Mouse (Mus musculus): ENCODE results near the gene Cox8c. TPM values are rescaled to one million over a fixed set of nuclear protein-coding genes. Genes with fewer than 3 reads are reported as not detected.

The Cox8c gene
- polyA plus RNA-seq (2016; fragmentation: Nextera tagmentation; extraction: Ambion mirVana): not detected in 2 replicates

DNA sequence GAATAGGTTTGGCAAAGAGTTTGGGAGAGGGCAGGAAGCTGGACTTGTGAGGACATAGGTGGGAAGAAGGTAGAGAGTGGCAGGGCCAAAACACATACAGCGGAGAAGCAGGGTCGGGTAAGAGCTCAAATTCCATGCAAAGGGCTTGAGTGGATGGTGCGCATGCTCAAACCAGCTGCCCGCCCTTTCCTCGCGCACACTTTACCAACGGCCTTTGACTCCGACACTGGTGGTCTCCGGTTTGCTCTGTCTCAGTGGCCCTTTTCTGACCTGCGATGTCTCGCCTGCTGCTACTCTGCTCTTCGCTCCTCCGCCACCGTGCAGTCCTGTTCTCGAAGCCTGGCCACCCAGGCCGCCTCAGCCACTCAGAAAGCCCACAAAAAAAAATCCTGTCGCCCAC, at the start of gene Cox8c:
Gene Cox8c, plus strand, starts transcription at position 226 of the 400 bp plus-strand sequence.
- DNase-seq (ENCODE audit: extremely low spot score, low spot score): no peak
- 94% methylated on average over 17 of the region's 17 CpGs for WGBS
- H3K36me3 ChIP-seq (replicated peaks): no peaks in the 10 kb centered on the region

DNA sequence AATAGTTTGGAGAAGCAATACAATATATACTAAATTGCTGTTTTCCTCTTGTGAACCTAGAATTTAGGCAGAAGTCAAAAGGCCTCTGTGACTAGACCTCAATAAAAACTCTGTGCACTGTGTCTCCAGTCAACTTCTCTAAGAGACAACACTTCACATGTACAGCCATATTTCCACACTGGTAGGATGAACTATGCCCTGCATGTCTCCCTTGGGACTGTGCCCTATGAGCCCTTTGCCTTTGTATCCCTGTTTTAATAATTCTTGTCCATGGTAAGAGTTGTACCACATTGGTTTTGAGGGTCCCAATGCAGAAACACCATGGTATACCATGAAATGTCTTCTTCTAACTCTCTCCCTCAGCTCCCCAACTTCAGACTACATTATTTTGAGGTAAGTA, 38.3 kb upstream of the Cox8c start:
- no peak for DNase-seq (ENCODE audit: extremely low spot score, low spot score)

More for the DNA sequence above, at the start of gene Cox8c:
- H3K4me3 ChIP-seq: no peak within 1 kb of the TSS
- H3K9me3 ChIP-seq: no peaks in the 10 kb centered on the region; the same call in 1 of the 2 replicates
- no peaks in the 10 kb centered on the region for H3K4me1 ChIP-seq
- H3K27ac ChIP-seq: no peak within 1 kb of the TSS
- H3K27me3 ChIP-seq (ENCODE audit: poor library complexity, severe bottlenecking): no peaks in the 10 kb centered on the region

GRCm38 (mm10) chr12:102869802-102870201, 29.3 kb upstream of the Cox8c start:
- H3K27me3 ChIP-seq (ENCODE audit: poor library complexity, severe bottlenecking): no peaks in the 10 kb centered on the region
- WGBS: 94% methylated on average over 2 of the region's 2 CpGs
- no peak overlapping the region for H3K27ac ChIP-seq
- peaks cover 10% of the 10 kb centered on the region for H3K36me3 ChIP-seq (replicated peaks)
- H3K4me1 ChIP-seq: no peaks in the 10 kb centered on the region
- H3K4me3 ChIP-seq: no peak overlapping the region
- no peaks in the 10 kb centered on the region for H3K9me3 ChIP-seq
- no peak for DNase-seq (ENCODE audit: extremely low spot score, low spot score)

More for the DNA sequence above, 38.3 kb upstream of the Cox8c start:
- Histone ChIP-seq H3K27me3 (ENCODE audit: poor library complexity, severe bottlenecking) (no peaks in the 10 kb centered on the region), H3K9me3 (no peaks in the 10 kb centered on the region), H3K27ac (no peak overlapping the region), H3K36me3 (replicated peaks) (0 out of 2 replicates have a peak, but pooled peaks cover under 1% of the 10 kb centered on the region), H3K4me1 (no peaks in the 10 kb centered on the region), H3K4me3 (no peak overlapping the region)

GRCm38 (mm10) chr12:102870527-102870926, 28.6 kb upstream of the Cox8c start:
- 0 out of 2 replicates have a peak, but pooled peaks cover 2% of the 10 kb centered on the region for H3K4me1 ChIP-seq
- whole genome bisulfite sequencing: 93% methylated on average over 1 of the region's 1 CpGs
- H3K9me3 ChIP-seq: no peaks in the 10 kb centered on the region
- H3K36me3 ChIP-seq (replicated peaks): peaks cover 10% of the 10 kb centered on the region
- no peak overlapping the region for H3K4me3 ChIP-seq
- no peaks in the 10 kb centered on the region for H3K27me3 ChIP-seq (ENCODE audit: poor library complexity, severe bottlenecking)
- no peak overlapping the region for H3K27ac ChIP-seq
- no peak for DNase-seq (ENCODE audit: extremely low spot score, low spot score)

DNA sequence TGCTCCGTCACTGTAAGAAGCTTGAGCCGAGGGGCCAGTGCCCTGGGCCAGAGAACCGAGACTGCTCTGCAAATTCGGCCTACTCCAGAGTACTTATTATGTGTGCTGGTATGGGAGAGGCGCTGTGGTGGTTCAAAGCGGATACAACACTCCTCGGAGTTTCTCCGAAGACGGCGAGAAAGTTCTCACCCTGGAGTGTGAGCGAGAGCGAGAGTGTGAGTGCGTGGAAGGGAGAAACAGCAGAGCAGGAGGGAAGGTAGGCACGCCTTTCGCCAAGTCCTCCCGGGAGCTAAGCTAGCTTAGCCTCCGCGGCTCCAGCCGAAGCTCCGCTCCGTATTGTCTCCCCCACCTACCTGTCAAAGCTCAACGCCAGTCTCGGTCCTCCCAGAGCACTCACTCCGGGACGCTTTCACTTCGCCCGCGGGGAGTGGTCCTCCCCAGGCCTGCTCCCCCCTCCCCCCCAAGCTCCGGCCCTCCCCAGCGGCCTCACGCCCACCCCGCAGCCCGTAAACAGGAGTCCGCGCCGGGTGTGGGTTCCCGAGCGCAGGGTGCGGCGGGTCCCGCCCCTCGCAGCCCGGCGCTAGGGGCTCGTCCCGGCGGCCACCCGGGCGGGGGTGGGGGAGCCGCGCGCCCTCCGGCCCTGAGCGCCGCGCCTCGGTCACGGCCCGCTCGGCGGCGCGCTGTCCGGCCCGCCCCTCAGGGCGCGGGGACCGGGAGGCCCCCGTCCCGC, 21.6 kb upstream of the Cox8c start:
- H3K4me3 ChIP-seq: peak overlapping the region; percentile 96
- H3K4me1 ChIP-seq: peaks cover 24% of the 10 kb centered on the region
- under 1% methylated on average over 70 of the region's 70 CpGs for WGBS
- DNase-seq (ENCODE audit: extremely low spot score, low spot score): peak; percentile 51
- no peaks in the 10 kb centered on the region for H3K27me3 ChIP-seq (ENCODE audit: poor library complexity, severe bottlenecking)
- H3K36me3 ChIP-seq (replicated peaks): no peaks in the 10 kb centered on the region
- H3K9me3 ChIP-seq: no peaks in the 10 kb centered on the region
- peak overlapping the region; percentile 98 for H3K27ac ChIP-seq

DNA sequence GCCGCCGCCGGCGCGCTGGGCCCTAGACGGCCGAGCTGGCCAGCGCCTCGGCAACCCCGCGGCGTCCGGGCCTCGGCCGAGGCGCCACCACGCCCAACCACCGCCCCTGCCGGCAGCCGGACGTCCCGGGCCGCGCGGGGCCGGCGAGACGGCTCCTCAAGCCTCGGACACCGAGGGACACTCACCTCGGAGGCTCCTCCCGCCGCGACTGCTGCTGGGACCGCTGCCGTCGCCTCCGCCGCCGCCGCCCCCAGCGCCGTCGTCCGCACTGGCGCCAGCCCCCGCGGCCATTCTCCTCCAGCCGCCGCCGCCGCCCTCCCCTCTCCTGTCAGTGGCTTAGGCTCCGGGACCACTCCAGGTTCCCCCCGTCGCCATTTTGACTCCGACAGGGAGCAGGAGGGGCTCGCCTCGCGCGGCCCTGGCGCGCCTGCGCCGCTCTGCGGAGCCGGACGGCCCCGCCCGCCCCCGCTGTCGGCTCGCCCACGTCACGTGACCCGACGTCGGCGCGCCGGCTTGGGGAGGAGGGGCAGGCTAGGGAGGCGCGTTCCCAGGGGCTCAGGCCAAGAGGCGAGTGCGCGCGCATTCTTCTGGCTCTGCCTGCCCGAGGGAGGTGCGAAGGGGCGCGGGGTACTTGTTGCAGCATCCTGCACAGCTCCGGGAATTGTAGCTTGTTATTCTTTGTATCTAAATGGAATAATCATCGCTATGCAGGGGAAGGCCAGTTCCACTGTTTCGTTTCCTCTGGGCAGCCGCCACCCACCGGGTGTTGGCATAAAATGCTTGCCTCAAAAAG, 20.9 kb upstream of the Cox8c start, which contains the start of gene Btbd7:
Gene Btbd7, minus strand, starts transcription at position 441 of the 793 bp plus-strand sequence.
- under 1% methylated on average over 92 of the region's 95 CpGs for WGBS

DNA sequence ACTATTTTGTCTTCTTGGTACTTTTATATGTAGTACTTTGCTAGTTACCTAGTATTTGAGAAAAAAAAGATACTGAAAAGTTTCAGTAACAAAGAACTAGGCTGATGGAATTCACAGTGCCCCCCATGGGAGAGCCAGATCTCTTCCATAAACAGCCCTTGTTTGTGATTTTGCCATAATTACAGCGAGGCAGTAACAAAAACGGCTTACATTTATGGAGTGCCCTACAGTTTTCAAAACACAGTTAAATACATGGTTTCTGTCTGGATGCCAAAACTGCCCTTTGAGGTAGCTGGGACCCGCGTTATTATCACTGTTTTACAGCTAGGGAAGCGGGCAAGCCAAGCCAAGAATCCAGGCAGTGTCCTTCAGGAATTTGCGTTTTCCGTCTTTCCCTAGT, 20.2 kb upstream of the Cox8c start:
- Histone ChIP-seq H3K36me3 (replicated peaks) (no peaks in the 10 kb centered on the region), H3K4me3 (peak overlapping the region; percentile 96), H3K27ac (peak overlapping the region; percentile 98), H3K4me1 (peaks cover 24% of the 10 kb centered on the region), H3K27me3 (ENCODE audit: poor library complexity, severe bottlenecking) (no peaks in the 10 kb centered on the region), H3K9me3 (no peaks in the 10 kb centered on the region)
- WGBS: 45% methylated on average over 7 of the region's 7 CpGs
- DNase-seq (ENCODE audit: extremely low spot score, low spot score): no peak

More for the DNA sequence above, 20.9 kb upstream of the Cox8c start, which contains the start of gene Btbd7:
- no peaks in the 10 kb centered on the region for H3K27me3 ChIP-seq (ENCODE audit: poor library complexity, severe bottlenecking)
- H3K9me3 ChIP-seq: no peaks in the 10 kb centered on the region
- DNase-seq (ENCODE audit: extremely low spot score, low spot score): peak; percentile 96
- no peaks in the 10 kb centered on the region for H3K36me3 ChIP-seq (replicated peaks)
- H3K4me3 ChIP-seq: peak within 1 kb of the TSS; percentile 96
- H3K4me1 ChIP-seq: peaks cover 24% of the 10 kb centered on the region
- H3K27ac ChIP-seq: peak within 1 kb of the TSS; percentile 98

- DNase-seq (ENCODE audit: extremely low spot score, low spot score): no peak
- 19% methylated on average over 5 of the region's 5 CpGs for WGBS
- no peak overlapping the region for H3K4me3 ChIP-seq
- peaks cover 34% of the 10 kb centered on the region for H3K4me1 ChIP-seq
- no peaks in the 10 kb centered on the region for H3K9me3 ChIP-seq
- no peaks in the 10 kb centered on the region for H3K36me3 ChIP-seq (replicated peaks)
- H3K27me3 ChIP-seq (ENCODE audit: poor library complexity, severe bottlenecking): peaks cover 6% of the 10 kb centered on the region; the same call in 1 of the 2 replicates
- H3K27ac ChIP-seq: no peak overlapping the region
Observed at GRCm38 (mm10) chr12:102885735-102886134, 13.4 kb upstream of the Cox8c start.

GRCm38 (mm10) chr12:102887366-102887765, 11.8 kb upstream of the Cox8c start:
- Histone ChIP-seq H3K4me1 (peaks cover 34% of the 10 kb centered on the region), H3K27ac (peak overlapping the region; percentile 2; the same call in 1 of the 2 replicates), H3K9me3 (no peaks in the 10 kb centered on the region), H3K27me3 (ENCODE audit: poor library complexity, severe bottlenecking) (peaks cover 6% of the 10 kb centered on the region; the same call in 1 of the 2 replicates), H3K36me3 (replicated peaks) (no peaks in the 10 kb centered on the region), H3K4me3 (no peak overlapping the region)
- DNase-seq (ENCODE audit: extremely low spot score, low spot score): no peak
- 49% methylated on average over 10 of the region's 10 CpGs for WGBS

- H3K9me3 ChIP-seq: no peaks in the 10 kb centered on the region
- WGBS: 49% methylated on average over 5 of the region's 5 CpGs
Observed at GRCm38 (mm10) chr12:102888568-102888967, 10.5 kb upstream of the Cox8c start.

GRCm38 (mm10) chr12:102908191-102908590, 9.1 kb downstream of the Cox8c start:
- DNase-seq (ENCODE audit: extremely low spot score, low spot score): no peak
- WGBS: 45% methylated on average over 3 of the region's 3 CpGs
- Histone ChIP-seq H3K27me3 (ENCODE audit: poor library complexity, severe bottlenecking) (no peaks in the 10 kb centered on the region), H3K4me1 (0 out of 2 replicates have a peak, but pooled peaks cover 4% of the 10 kb centered on the region), H3K27ac (no peak overlapping the region), H3K36me3 (replicated peaks) (no peaks in the 10 kb centered on the region), H3K9me3 (no peaks in the 10 kb centered on the region), H3K4me3 (no peak overlapping the region)

More at GRCm38 (mm10) chr12:102888568-102888967, 10.5 kb upstream of the Cox8c start:
- Histone ChIP-seq H3K27me3 (ENCODE audit: poor library complexity, severe bottlenecking) (peaks cover 6% of the 10 kb centered on the region; the same call in 1 of the 2 replicates), H3K4me1 (peaks cover 34% of the 10 kb centered on the region), H3K27ac (peak overlapping the region; percentile 31; the same call in 1 of the 2 replicates), H3K36me3 (replicated peaks) (no peaks in the 10 kb centered on the region), H3K4me3 (no peak overlapping the region)
- DNase-seq (ENCODE audit: extremely low spot score, low spot score): no peak

- WGBS: 96% methylated on average over 2 of the region's 2 CpGs
- DNase-seq (ENCODE audit: extremely low spot score, low spot score): no peak
- H3K9me3 ChIP-seq: no peaks in the 10 kb centered on the region
- H3K36me3 ChIP-seq (replicated peaks): no peaks in the 10 kb centered on the region
- no peak overlapping the region for H3K27ac ChIP-seq
- H3K27me3 ChIP-seq (ENCODE audit: poor library complexity, severe bottlenecking): no peaks in the 10 kb centered on the region
- H3K4me3 ChIP-seq: no peak overlapping the region
- H3K4me1 ChIP-seq: no peaks in the 10 kb centered on the region
Observed at GRCm38 (mm10) chr12:102916073-102916472, 17.0 kb downstream of the Cox8c start.
